Mouse (Mus musculus): ENCODE results near the gene Mfsd6. TPM values are rescaled to one million over a fixed set of nuclear protein-coding genes. Genes with fewer than 3 reads are reported as not detected.

Gene Mfsd6
- total and polyA plus RNA-seq, 3 experiments, result 2.9 to 6.4 TPM; not detected in 1

- Histone ChIP-seq H3K27me3 (ENCODE audit: control insufficient read depth in 1 of 2, insufficient read depth in 2 of 2, low read length in 2 of 2) (no peaks in the 10 kb centered on the region), H3K27ac (ENCODE audit: control insufficient read depth, low read depth, low read length) (no peak overlapping the region), H3K4me3 (ENCODE audit: control insufficient read depth in 1 of 2, insufficient read depth in 1 of 2, low read depth in 2 of 2, low read length in 2 of 2) (no peak overlapping the region)
These were observed 27.1 kb upstream of the Mfsd6 start for GRCm38 (mm10) chr1:52754331-52754730.

GRCm38 (mm10) chr1:52753828-52754227 lies 26.6 kb upstream of the Mfsd6 start:
- H3K4me1 ChIP-seq (ENCODE audit: control insufficient read depth in 1 of 2, insufficient read depth in 2 of 2, low read length in 2 of 2), result peaks cover 8 to 9% of the 10 kb centered on the region in 2 experiments
- no peak overlapping the region for H3K9ac ChIP-seq (ENCODE audit: control insufficient read depth, low read depth, low read length, poor library complexity, severe bottlenecking)
- H3K27me3 ChIP-seq (ENCODE audit: control insufficient read depth in 1 of 2, insufficient read depth in 2 of 2, low read length in 2 of 2), result no peaks in the 10 kb centered on the region
- no peak overlapping the region for H3K27ac ChIP-seq (ENCODE audit: control insufficient read depth, low read depth, low read length)
- peaks cover 0 to 9% of the 10 kb centered on the region in 2 experiments; a peak in 2 of 4 replicates for H3K36me3 ChIP-seq (ENCODE audit: control insufficient read depth in 1 of 2, insufficient read depth in 2 of 2, low read length in 2 of 2)
- H3K79me2 ChIP-seq (ENCODE audit: control insufficient read depth, insufficient read depth, low read length, poor library complexity), result no peaks in the 10 kb centered on the region
- DNase-seq (ENCODE audit: low read depth, low spot score), result no peak
- no peak overlapping the region for H3K4me3 ChIP-seq (ENCODE audit: control insufficient read depth in 1 of 2, insufficient read depth in 1 of 2, low read depth in 2 of 2, low read length in 2 of 2)
- TF ChIP-seq ZMIZ1 (IDR thresholded peaks at IDR 0.05; ENCODE audit: low read depth, low read length) (no peak), ZC3H11A (IDR thresholded peaks at IDR 0.05; ENCODE audit: low read depth, low read length) (no peak), KAT2A (conservative IDR thresholded peaks at IDR 0.05; ENCODE audit: low read depth, low read length) (no peak), POLR2A (IDR thresholded peaks at IDR 0.05; ENCODE audit: control insufficient read depth in 1 of 2, insufficient read depth in 1 of 2, low read depth in 1 of 2, low read length in 2 of 2, poor library complexity in 1 of 2) (no peak), POLR2AphosphoS5 (IDR thresholded peaks at IDR 0.05; ENCODE audit: borderline replicate concordance, low read depth, low read length) (no peak), ZNF384 (IDR thresholded peaks at IDR 0.05; ENCODE audit: low read depth, low read length) (no peak), MEF2A (IDR thresholded peaks at IDR 0.05; ENCODE audit: extremely low read depth, insufficient replicate concordance, low read depth, low read length, poor library complexity, severe bottlenecking) (no peak)
- H3K9me3 ChIP-seq (replicated peaks; ENCODE audit: insufficient read depth, low read length), result no peaks in the 10 kb centered on the region

More at GRCm38 (mm10) chr1:52754331-52754730, 27.1 kb upstream of the Mfsd6 start:
- no peak for DNase-seq (ENCODE audit: low read depth, low spot score)
- no peaks in the 10 kb centered on the region for H3K79me2 ChIP-seq (ENCODE audit: control insufficient read depth, insufficient read depth, low read length, poor library complexity)
- H3K4me1 ChIP-seq (ENCODE audit: control insufficient read depth in 1 of 2, insufficient read depth in 2 of 2, low read length in 2 of 2), result peaks cover 8 to 9% of the 10 kb centered on the region in 2 experiments
- H3K9me3 ChIP-seq (replicated peaks; ENCODE audit: insufficient read depth, low read length), result no peaks in the 10 kb centered on the region
- no peak overlapping the region for H3K9ac ChIP-seq (ENCODE audit: control insufficient read depth, low read depth, low read length, poor library complexity, severe bottlenecking)
- TF ChIP-seq ZC3H11A (IDR thresholded peaks at IDR 0.05; ENCODE audit: low read depth, low read length) (no peak), HCFC1 (IDR thresholded peaks at IDR 0.05; ENCODE audit: low read depth, low read length) (no peak), USF2 (IDR thresholded peaks at IDR 0.05; ENCODE audit: borderline replicate concordance in 1 of 2, insufficient read depth in 1 of 2, low read depth in 1 of 2, low read length in 2 of 2) (no peak), NELFE (IDR thresholded peaks at IDR 0.05; ENCODE audit: low read depth, low read length) (no peak), MAX (IDR thresholded peaks at IDR 0.05; ENCODE audit: low read length) (no peak), ZNF384 (IDR thresholded peaks at IDR 0.05; ENCODE audit: low read depth, low read length) (no peak), MYC (IDR thresholded peaks at IDR 0.05; ENCODE audit: low read depth, low read length) (no peak), ETS1 (IDR thresholded peaks at IDR 0.05; ENCODE audit: low read depth, low read length) (no peak)
- peaks cover 0 to 9% of the 10 kb centered on the region in 2 experiments; a peak in 2 of 4 replicates for H3K36me3 ChIP-seq (ENCODE audit: control insufficient read depth in 1 of 2, insufficient read depth in 2 of 2, low read length in 2 of 2)

- Histone ChIP-seq H3K36me3 (ENCODE audit: control insufficient read depth in 1 of 2, insufficient read depth in 2 of 2, low read length in 2 of 2) (peaks cover 0 to 9% of the 10 kb centered on the region in 2 experiments; a peak in 2 of 4 replicates), H3K9ac (ENCODE audit: control insufficient read depth, low read depth, low read length, poor library complexity, severe bottlenecking) (no peak overlapping the region), H3K27me3 (ENCODE audit: control insufficient read depth in 1 of 2, insufficient read depth in 2 of 2, low read length in 2 of 2) (no peaks in the 10 kb centered on the region), H3K27ac (ENCODE audit: control insufficient read depth, low read depth, low read length) (no peak overlapping the region), H3K9me3 (replicated peaks; ENCODE audit: insufficient read depth, low read length) (no peaks in the 10 kb centered on the region), H3K4me3 (ENCODE audit: control insufficient read depth in 1 of 2, insufficient read depth in 1 of 2, low read depth in 2 of 2, low read length in 2 of 2) (no peak overlapping the region), H3K79me2 (ENCODE audit: control insufficient read depth, insufficient read depth, low read length, poor library complexity) (no peaks in the 10 kb centered on the region), H3K4me1 (ENCODE audit: control insufficient read depth in 1 of 2, insufficient read depth in 2 of 2, low read length in 2 of 2) (peaks cover 8 to 9% of the 10 kb centered on the region in 2 experiments)
- DNase-seq (ENCODE audit: low read depth, low spot score), result peak; percentile 82
- TF ChIP-seq ZNF384 (IDR thresholded peaks at IDR 0.05; ENCODE audit: low read depth, low read length) (no peak), E2F4 (IDR thresholded peaks at IDR 0.05; ENCODE audit: borderline replicate concordance, low read depth, low read length) (no peak), CHD2 (IDR thresholded peaks at IDR 0.05; ENCODE audit: low read length) (no peak), POLR2AphosphoS2 (IDR thresholded peaks at IDR 0.05; ENCODE audit: low read length) (no peak), POLR2A (IDR thresholded peaks at IDR 0.05; ENCODE audit: control insufficient read depth in 1 of 2, insufficient read depth in 1 of 2, low read depth in 1 of 2, low read length in 2 of 2, poor library complexity in 1 of 2) (no peak), GABPA (IDR thresholded peaks at IDR 0.05; ENCODE audit: low read depth, low read length) (0 out of 2 replicates have a peak, but pooled peaks have one; percentile 54), CHD1 (IDR thresholded peaks at IDR 0.05; ENCODE audit: low read depth, low read length) (no peak), BHLHE40 (IDR thresholded peaks at IDR 0.05; ENCODE audit: borderline replicate concordance, low read depth, low read length) (no peak), ZKSCAN1 (IDR thresholded peaks at IDR 0.05; ENCODE audit: low read depth, low read length) (no peak), MEF2A (IDR thresholded peaks at IDR 0.05; ENCODE audit: extremely low read depth, insufficient replicate concordance, low read depth, low read length, poor library complexity, severe bottlenecking) (peak; percentile 65; the same call in 1 of the 2 replicates), USF1 (IDR thresholded peaks at IDR 0.05; ENCODE audit: low read depth, low read length) (no peak), MAFK (IDR thresholded peaks at IDR 0.05; ENCODE audit: borderline replicate concordance, low read depth, low read length) (peak; percentile 86), KAT2A (conservative IDR thresholded peaks at IDR 0.05; ENCODE audit: low read depth, low read length) (no peak), MAX (IDR thresholded peaks at IDR 0.05; ENCODE audit: low read length) (no peak), JUND (IDR thresholded peaks at IDR 0.05; ENCODE audit: low read depth, low read length) (no peak), ZMIZ1 (IDR thresholded peaks at IDR 0.05; ENCODE audit: low read depth, low read length) (no peak), TBP (IDR thresholded peaks at IDR 0.05; ENCODE audit: low read depth, low read length) (no peak)
These were observed 25.4 kb upstream of the Mfsd6 start for GRCm38 (mm10) chr1:52752706-52753105.
